Mouse (Mus musculus): Measurements from ENCODE around the gene Vwc2.

DNA sequence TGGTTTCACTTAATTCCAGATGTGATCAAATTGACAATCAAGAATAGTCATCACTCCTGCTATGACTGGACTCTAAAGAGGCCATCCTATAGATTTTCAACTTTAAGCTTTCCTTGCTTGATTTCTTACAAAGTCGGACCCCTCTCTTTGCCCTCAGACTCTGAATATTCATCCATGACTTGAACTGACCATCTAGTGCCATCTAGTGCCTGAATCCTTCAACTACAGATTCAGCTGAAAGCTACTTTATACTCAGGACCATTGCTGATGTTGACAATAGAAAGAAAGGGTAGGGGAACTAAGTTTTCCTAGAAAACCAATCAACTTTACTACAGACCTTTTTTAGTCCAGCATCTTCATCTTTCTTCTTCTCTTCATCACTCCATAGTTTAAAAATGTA, 109.1 kb downstream of the Vwc2 start:
- TF ChIP-seq TAL1 (IDR thresholded peaks at IDR 0.05; ENCODE audit: low read length) (no peak), GATA1 (IDR thresholded peaks at IDR 0.05; ENCODE audit: low read length) (no peak)
